Mouse (Mus musculus) stomach, embryonic 14.5 days (tissue): Measurements from ENCODE around the gene Sds. TPM values are rescaled to one million over a fixed set of nuclear protein-coding genes. Genes with fewer than 3 reads are reported as not detected.

Source experiments
- ATAC-seq: fragments of 200-750 bp; cut with Nextera tagmentation; 2 replicates; pipeline ENCODE4 v1.8.0; 2017; ENCODE audit warnings: low read depth, moderate TSS enrichment; ENCODE audit not compliant: insufficient number of reproducible peaks, insufficient read depth, low FRiP score
- H3K27ac ChIP-seq: fragments of 300-500 bp; sonication (generic); 2 replicates; pipeline ENCODE4 v1.5.1; 2014; ENCODE audit warnings: mild to moderate bottlenecking, low read length, moderate library complexity, mixed read lengths
- H3K27me3 ChIP-seq: fragments of 300-500 bp; sonication (generic); 2 replicates; pipeline ENCODE4 v1.6.1; 2014; ENCODE audit warnings: low read length, control low read depth, mixed read lengths; ENCODE audit not compliant: control insufficient read depth, insufficient read depth
- H3K36me3 ChIP-seq: fragments of 300-500 bp; sonication (generic); 2 replicates; pipeline ENCODE4 v1.6.1; 2014; ENCODE audit warnings: mild to moderate bottlenecking, control low read depth, low read length, moderate library complexity, mixed read lengths; ENCODE audit not compliant: control insufficient read depth, insufficient read depth
- H3K4me1 ChIP-seq: fragments of 300-500 bp; sonication (generic); 2 replicates; pipeline ENCODE4 v1.6.1; 2014; ENCODE audit warnings: low read length, control low read depth, mixed read lengths; ENCODE audit not compliant: control insufficient read depth, insufficient read depth
- H3K4me2 ChIP-seq: fragments of 300-500 bp; sonication (generic); replicated peaks from 2 replicates; pipeline ENCODE4 v1.6.1; 2014; ENCODE audit warnings: low read depth, low read length, control low read depth
- H3K4me3 ChIP-seq: fragments of 300-500 bp; sonication (generic); 2 replicates; pipeline ENCODE4 v1.5.1; 2014; ENCODE audit warnings: low read depth, low read length, control low read depth
- H3K9ac ChIP-seq: fragments of 300-500 bp; sonication (generic); replicated peaks from 2 replicates; pipeline ENCODE4 v1.6.1; 2014; ENCODE audit warnings: low read depth, mild to moderate bottlenecking, control low read depth, low read length, moderate library complexity, mixed read lengths
- H3K9me3 ChIP-seq: fragments of 300-500 bp; sonication (generic); 2 replicates; pipeline ENCODE4 v1.6.1; 2016; ENCODE audit warnings: low read depth, low read length, control low read depth; ENCODE audit not compliant: control insufficient read depth
- WGBS: fragments of 180-500 bp; shearing (Covaris S2); extraction: QIAGEN DNeasy Blood & Tissue Kit; methylation state at CpG from one replicate; pipeline ENCODE4 v1.1.7; 2014; 5-methylcytosine and 5-hydroxymethylcytosine counted together
- polyA plus RNA-seq: library from polyadenylated mRNA; unstranded; fragments of >200 nt; fragmentation: Nextera tagmentation; extraction: Ambion mirVana; gene quantifications from 2 replicates; pipeline ENCODE4 v1.2.1, GENCODE M21; 2014

Gene Sds
- polyA plus RNA-seq, 1 experiment from 2014 or later = not detected

- WGBS = under 1% methylated on average over 32 of the region's 33 CpGs
- Histone ChIP-seq H3K4me2 (0 out of 2 replicates have a peak overlapping the region, but pooled peaks have one; percentile 23), H3K4me3 (peak overlapping the region; percentile 13; the same call in 1 of the 2 replicates), H3K9me3 (no peaks in the 10 kb centered on the region), H3K27ac (no peak overlapping the region), H3K4me1 (peaks cover 8% of the 10 kb centered on the region; the same call in 1 of the 2 replicates), H3K9ac (no peak overlapping the region), H3K27me3 (peaks cover 72% of the 10 kb centered on the region), H3K36me3 (no peaks in the 10 kb centered on the region)
- ATAC-seq = no peak
Observed at GRCm38 (mm10) chr5:120437986-120438385, 38.3 kb upstream of the Sds start.

- Histone ChIP-seq H3K4me1 (peaks cover 8% of the 10 kb centered on the region; the same call in 1 of the 2 replicates), H3K9me3 (no peaks in the 10 kb centered on the region), H3K4me2 (no peak overlapping the region), H3K36me3 (no peaks in the 10 kb centered on the region), H3K27ac (no peak overlapping the region), H3K27me3 (peaks cover 69% of the 10 kb centered on the region), H3K4me3 (no peak overlapping the region), H3K9ac (no peak overlapping the region)
- WGBS = 3% methylated on average over 13 of the region's 13 CpGs
- no peak for ATAC-seq
Observed at GRCm38 (mm10) chr5:120438469-120438868, 37.9 kb upstream of the Sds start.

- Histone ChIP-seq H3K27me3 (peaks cover 63% of the 10 kb centered on the region), H3K4me3 (no peak overlapping the region)
Observed at GRCm38 (mm10) chr5:120438991-120439710, 37.2 kb upstream of the Sds start.

GRCm38 (mm10) chr5:120439887-120440670 is 36.2 kb upstream of the Sds start:
- Histone ChIP-seq H3K4me3 (peak overlapping the region; percentile 14; the same call in 1 of the 2 replicates), H3K4me1 (peaks cover 8% of the 10 kb centered on the region; the same call in 1 of the 2 replicates), H3K36me3 (no peaks in the 10 kb centered on the region), H3K4me2 (peak overlapping the region; percentile 30), H3K9me3 (no peaks in the 10 kb centered on the region), H3K27me3 (peaks cover 54% of the 10 kb centered on the region), H3K27ac (no peak overlapping the region), H3K9ac (no peak overlapping the region)
- under 1% methylated on average over 55 of the region's 61 CpGs for WGBS
- no peak for ATAC-seq

More at GRCm38 (mm10) chr5:120438991-120439710, 37.2 kb upstream of the Sds start:
- WGBS = under 1% methylated on average over 27 of the region's 27 CpGs
- H3K4me1 ChIP-seq = peaks cover 8% of the 10 kb centered on the region; the same call in 1 of the 2 replicates
- no peak overlapping the region for H3K9ac ChIP-seq
- no peak overlapping the region for H3K4me2 ChIP-seq
- no peaks in the 10 kb centered on the region for H3K9me3 ChIP-seq
- no peak overlapping the region for H3K27ac ChIP-seq
- no peaks in the 10 kb centered on the region for H3K36me3 ChIP-seq
- no peak for ATAC-seq

GRCm38 (mm10) chr5:120440733-120441132 is 35.6 kb upstream of the Sds start:
- 5% methylated on average over 14 of the region's 14 CpGs for WGBS
- peaks cover 47% of the 10 kb centered on the region for H3K27me3 ChIP-seq
- peak; percentile 35; the same call in 1 of the 2 replicates for ATAC-seq
- H3K27ac ChIP-seq = no peak overlapping the region
- H3K4me1 ChIP-seq = peaks cover 8% of the 10 kb centered on the region; the same call in 1 of the 2 replicates
- no peaks in the 10 kb centered on the region for H3K36me3 ChIP-seq
- peak overlapping the region; percentile 14; the same call in 1 of the 2 replicates for H3K4me3 ChIP-seq
- H3K4me2 ChIP-seq = peak overlapping the region; percentile 30
- H3K9ac ChIP-seq = no peak overlapping the region
- no peaks in the 10 kb centered on the region for H3K9me3 ChIP-seq

- H3K9me3 ChIP-seq = no peaks in the 10 kb centered on the region
- no peak overlapping the region for H3K4me2 ChIP-seq
- no peak overlapping the region for H3K27ac ChIP-seq
- no peaks in the 10 kb centered on the region for H3K4me1 ChIP-seq
- no peak overlapping the region for H3K9ac ChIP-seq
- no peak for ATAC-seq
- no peak overlapping the region for H3K4me3 ChIP-seq
- WGBS = 20% methylated on average over 13 of the region's 13 CpGs
- H3K36me3 ChIP-seq = no peaks in the 10 kb centered on the region
- H3K27me3 ChIP-seq = 0 out of 2 replicates have a peak, but pooled peaks cover 3% of the 10 kb centered on the region
Observed at GRCm38 (mm10) chr5:120447305-120447704, 29.0 kb upstream of the Sds start.

GRCm38 (mm10) chr5:120454756-120455337 is 21.5 kb upstream of the Sds start:
- H3K36me3 ChIP-seq = no peaks in the 10 kb centered on the region
- H3K4me2 ChIP-seq = no peak overlapping the region
- 30% methylated on average over 14 of the region's 14 CpGs for WGBS
- no peak for ATAC-seq
- H3K27ac ChIP-seq = no peak overlapping the region
- H3K9me3 ChIP-seq = no peaks in the 10 kb centered on the region
- no peaks in the 10 kb centered on the region for H3K27me3 ChIP-seq
- H3K9ac ChIP-seq = no peak overlapping the region
- H3K4me1 ChIP-seq = no peaks in the 10 kb centered on the region
- H3K4me3 ChIP-seq = no peak overlapping the region

GRCm38 (mm10) chr5:120456253-120456652 is 20.1 kb upstream of the Sds start:
- Histone ChIP-seq H3K4me3 (no peak overlapping the region), H3K9me3 (no peaks in the 10 kb centered on the region), H3K36me3 (no peaks in the 10 kb centered on the region), H3K4me2 (no peak overlapping the region), H3K9ac (no peak overlapping the region), H3K27me3 (no peaks in the 10 kb centered on the region), H3K27ac (no peak overlapping the region), H3K4me1 (no peaks in the 10 kb centered on the region)
- 33% methylated on average over 1 of the region's 1 CpGs for WGBS
- ATAC-seq = no peak
